Mouse (Mus musculus): ENCODE data around the gene Atg5.
"Not testable (repeated sequence)": the region's sequence is repeated elsewhere in the genome, so short reads cannot be mapped to it uniquely, and the experiment has no call there.

The Atg5 gene

GRCm38 (mm10) chr10:44316280-44317270, 48.4 kb downstream of the Atg5 start:
- no peak for DNase-seq (ENCODE audit: low read depth)

- no peak for DNase-seq (ENCODE audit: low read depth)
These were observed 54.0 kb downstream of the Atg5 start for GRCm38 (mm10) chr10:44322166-44322565.

DNA sequence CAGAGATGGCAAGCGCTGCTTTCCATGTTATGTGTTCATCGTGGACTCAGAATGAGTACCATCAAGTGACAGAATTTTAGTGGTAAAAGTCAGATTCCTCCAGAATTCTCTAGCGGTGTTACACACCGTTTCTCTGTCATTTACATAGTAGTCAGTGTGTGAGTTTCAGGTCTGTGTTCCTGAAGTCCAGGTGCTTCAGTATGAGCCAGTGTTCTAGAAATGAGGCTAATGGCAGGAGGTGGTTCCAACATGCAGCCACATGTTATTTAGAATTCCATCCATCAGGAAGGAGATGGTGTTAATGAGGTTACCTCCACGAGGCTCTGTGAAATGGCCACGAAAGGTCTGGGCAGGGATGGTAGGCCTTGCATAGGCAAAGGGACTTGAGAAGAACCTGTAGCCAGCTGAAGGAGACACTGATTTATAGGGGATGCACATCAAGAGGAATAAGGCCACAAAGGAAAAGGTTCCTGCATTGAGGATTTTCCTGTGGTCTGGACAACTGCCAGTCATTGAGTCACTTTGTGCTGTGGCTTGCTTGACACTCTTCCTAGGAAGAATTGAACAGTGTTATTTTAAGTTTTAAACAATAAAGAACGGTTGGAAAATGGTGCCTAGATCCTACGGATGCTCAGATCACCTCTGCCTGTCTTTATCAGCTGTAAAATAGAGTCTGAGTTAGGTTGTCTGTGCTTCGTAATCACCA, 55.1 kb downstream of the Atg5 start:
- DNase-seq (ENCODE audit: low read depth), result no peak

DNA sequence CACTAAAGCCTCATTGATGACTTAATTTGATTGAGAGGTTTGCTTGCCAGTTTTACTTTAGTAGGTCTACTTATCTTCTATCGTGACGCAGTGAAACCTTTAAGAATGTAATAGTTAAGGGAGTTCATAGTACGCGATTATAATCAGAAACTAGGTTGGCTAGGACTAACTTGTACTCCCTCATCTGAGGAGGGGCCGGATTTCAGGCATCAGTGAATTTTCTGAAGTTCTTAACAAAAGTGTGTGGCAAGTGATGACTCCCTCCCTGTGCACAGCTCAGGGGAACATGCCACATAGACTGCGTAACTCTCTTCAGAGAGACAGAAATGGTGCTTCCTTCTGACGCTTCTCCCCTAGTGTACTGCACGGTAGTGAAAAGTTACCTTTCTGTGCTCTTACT, 55.7 kb downstream of the Atg5 start:
- DNase-seq (ENCODE audit: low read depth), result no peak

DNA sequence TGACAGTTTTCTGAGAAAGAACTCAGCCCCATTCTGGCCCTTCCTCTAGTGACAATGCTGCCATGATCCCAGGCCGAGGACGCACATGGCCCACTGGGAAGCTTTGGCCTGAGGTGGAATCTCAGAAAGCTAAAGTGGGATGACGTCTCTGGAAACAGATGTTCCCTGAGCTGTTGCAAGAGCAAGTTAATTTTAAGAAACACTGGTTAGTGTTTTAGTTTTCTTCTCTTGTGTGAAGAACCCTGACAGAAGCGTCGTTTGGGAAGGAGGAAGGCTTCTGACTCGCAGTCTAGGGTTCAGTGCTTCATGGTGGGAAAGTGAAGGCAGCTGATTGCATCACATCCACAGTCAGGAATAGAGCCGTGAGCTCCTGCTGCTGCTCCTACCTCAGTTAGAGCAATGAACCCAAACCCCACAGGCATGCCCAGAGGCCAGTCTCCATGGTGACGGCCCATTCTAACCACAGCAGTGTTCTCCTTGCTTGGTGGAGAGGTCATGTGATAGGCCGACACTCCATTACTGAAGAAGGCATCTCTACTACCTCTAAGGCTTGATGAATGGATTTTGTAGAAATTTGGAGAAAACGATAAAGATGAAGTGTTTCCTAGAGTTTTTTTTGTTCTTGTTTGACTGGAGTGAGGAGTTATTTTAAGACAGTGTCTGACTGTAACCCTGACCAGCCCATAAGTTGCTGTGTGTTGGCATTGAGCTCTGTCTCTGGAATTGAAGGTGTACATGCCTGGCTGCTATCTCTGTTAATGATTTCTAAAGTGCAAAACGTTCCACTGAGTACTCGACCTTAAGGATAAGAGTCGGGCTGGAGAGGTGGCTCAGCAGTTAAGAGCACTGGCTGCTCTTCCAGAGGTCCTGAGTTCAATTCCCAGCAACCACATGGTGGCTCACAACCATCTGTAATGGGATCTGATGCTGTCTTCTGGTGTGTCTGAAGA, 57.7 kb downstream of the Atg5 start:
- DNase-seq (ENCODE audit: low read depth), result peak; percentile 41

GRCm38 (mm10) chr10:44327057-44327456, 58.9 kb downstream of the Atg5 start:
- DNase-seq (ENCODE audit: low read depth), result no peak

GRCm38 (mm10) chr10:44328347-44328746, 60.2 kb downstream of the Atg5 start:
- DNase-seq (ENCODE audit: low read depth), result no peak

GRCm38 (mm10) chr10:44330717-44331116, 62.6 kb downstream of the Atg5 start:
- DNase-seq (ENCODE audit: low read depth), result no peak

- no peak for DNase-seq (ENCODE audit: low read depth)
These were observed 63.3 kb downstream of the Atg5 start for GRCm38 (mm10) chr10:44331469-44331868.

- not testable (repeated sequence) for DNase-seq (ENCODE audit: low read depth)
These were observed 64.5 kb downstream of the Atg5 start for GRCm38 (mm10) chr10:44332656-44333055.

DNA sequence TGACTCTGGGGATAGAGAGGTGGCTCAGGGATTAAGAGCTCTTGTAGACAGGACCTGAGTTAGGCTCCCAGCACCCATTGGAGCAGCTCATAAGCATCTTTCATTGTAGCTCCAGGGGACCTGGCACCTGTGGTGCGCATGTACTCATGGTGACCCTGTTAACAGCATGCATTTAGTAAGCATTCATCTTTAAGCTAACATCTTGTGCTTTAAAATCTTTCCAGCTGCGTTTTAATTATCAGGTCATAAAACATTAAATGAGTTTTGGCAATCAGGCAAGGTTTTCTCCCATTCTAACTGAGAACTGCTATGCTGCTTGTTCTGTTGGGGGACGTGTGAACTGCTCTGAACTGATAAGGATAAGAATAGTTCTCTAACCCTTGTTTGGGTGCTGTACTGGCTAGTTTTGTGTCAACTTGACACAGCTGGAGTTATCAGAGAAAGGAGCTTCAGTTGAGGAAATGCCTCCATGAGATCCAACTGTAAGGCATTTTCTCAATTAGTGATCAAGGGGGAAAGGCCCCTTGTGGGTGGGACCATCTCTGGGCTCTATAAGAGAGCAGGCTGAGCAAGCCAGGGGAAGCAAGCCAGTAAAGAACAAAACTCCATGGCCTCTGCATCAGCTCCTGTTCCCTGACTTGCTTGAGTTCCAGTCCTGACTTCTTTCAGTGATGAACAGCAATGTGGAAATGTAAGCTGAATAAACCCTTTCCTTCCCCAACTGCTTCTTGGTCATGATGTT, 68.7 kb downstream of the Atg5 start:
- DNase-seq (ENCODE audit: low read depth), result not testable (repeated sequence)

GRCm38 (mm10) chr10:44338571-44338970, 70.4 kb downstream of the Atg5 start:
- no peak for DNase-seq (ENCODE audit: low read depth)

GRCm38 (mm10) chr10:44339326-44339725, 71.2 kb downstream of the Atg5 start:
- no peak for DNase-seq (ENCODE audit: low read depth)

DNA sequence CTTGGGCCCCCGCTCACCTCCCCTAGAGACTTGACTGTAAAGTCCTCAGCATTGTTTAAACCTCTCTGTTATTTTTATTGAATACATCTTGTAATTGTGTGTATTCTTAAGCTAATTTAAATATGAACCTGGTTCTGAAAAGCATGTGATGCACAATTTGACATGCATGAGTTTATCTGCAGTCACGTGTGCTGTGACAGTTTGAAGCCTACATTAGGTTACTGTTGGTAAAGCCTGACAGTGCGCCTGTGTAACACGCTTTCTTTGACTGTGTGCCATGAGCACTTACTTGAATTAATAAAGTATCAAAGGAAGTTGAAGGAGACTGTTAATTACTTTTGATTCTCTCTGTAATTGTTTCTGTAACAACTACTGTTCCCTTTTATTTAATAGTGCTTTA, 72.8 kb downstream of the Atg5 start:
- no peak for DNase-seq (ENCODE audit: low read depth)

GRCm38 (mm10) chr10:44341826-44342521, 73.8 kb downstream of the Atg5 start:
- DNase-seq (ENCODE audit: low read depth), result no peak

- DNase-seq (ENCODE audit: low read depth), result no peak
These were observed 75.2 kb downstream of the Atg5 start for GRCm38 (mm10) chr10:44343351-44343750.

- DNase-seq (ENCODE audit: low read depth), result no peak
These were observed 79.5 kb downstream of the Atg5 start for GRCm38 (mm10) chr10:44347549-44348172.

DNA sequence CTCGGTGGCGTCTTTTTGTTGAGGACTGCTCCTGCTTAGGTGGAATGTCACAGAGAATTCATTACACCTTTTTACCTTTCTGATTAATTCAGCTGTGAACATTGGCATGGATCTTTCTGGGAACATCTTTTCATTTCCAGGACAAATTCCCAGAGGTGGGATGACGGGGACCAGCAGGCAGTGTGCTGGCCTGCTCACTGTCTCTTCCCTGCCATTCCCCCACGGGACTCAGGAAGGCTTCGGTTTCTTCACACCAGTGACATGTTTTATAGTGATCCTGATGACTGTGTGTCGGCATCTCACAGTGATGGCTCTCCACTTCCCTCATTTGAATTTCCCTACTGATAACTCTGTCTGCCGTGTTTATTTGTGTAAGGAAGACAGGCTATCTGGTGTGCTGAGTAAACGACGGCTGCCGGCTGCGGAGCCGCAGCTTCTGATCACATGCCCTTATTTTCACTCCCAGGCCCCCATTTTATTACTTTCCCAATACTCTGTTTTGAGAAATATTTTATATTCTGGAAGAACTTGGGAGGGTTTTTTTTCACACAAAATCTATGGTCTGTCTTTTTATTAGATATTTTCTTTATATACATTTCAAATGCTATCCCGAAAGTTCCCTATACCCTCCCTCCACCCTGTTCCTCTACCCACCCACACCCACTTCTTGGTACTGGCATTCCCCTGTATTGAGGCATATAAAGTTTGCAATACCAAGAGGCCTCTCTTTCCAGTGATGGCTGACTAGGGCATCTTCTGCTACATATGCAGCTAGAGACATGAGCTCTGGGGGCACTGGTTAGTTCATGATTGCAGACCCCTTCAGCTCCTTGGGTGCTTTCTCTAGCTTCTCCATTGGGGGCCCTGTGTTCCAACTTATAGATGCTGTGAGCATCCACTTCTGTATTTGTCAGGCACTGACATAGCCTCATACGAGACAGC, 80.6 kb downstream of the Atg5 start:
- no peak for DNase-seq (ENCODE audit: low read depth)

DNA sequence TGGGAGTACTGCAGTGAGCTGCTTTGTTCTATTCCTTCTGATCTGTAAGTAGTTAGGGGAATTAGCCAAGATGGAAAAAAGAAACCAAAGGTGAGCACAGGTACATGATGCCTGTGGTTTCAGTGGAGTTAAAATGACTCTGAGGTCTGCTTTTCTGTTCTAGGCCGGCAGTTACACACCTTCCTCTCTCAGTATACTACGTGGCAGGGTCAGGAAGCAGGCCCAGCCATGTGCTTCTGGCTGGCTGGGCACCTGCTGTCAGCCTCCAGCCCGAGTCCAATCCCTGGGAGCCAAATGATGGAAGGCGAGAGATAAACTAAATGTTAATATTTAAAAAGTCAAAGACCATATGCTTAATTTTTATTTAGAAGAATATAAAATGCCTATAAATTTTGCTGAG, 85.3 kb downstream of the Atg5 start:
- DNase-seq (ENCODE audit: low read depth), result no peak

All from fibroblast of lung, adult 2 months (primary cell).